Mouse (Mus musculus) neutrophil, adult 5-6 weeks (primary cell): ENCODE results near the gene Cd79b. TPM values are rescaled to one million over a fixed set of nuclear protein-coding genes. Genes with fewer than 3 reads are reported as not detected.
"Not testable (repeated sequence)": the region's sequence is repeated elsewhere in the genome, so short reads cannot be mapped to it uniquely, and the experiment has no call there.

Experiments used
- ATAC-seq: fragments of 151-379, 151-347 bp; 2 replicates; pipeline ENCODE4 v1.8.0; 2017; ENCODE audit warnings: mild to moderate bottlenecking, moderate TSS enrichment; ENCODE audit not compliant: insufficient number of reproducible peaks, poor library complexity, low FRiP score, severe bottlenecking; ENCODE audit errors: extremely low read depth
- total RNA-seq: library from RNA; stranded (forward); fragments of 200-1000 nt; gene quantifications from 2 replicates; pipeline ENCODE4 v1.2.3, GENCODE M21; 2017

Gene Cd79b
- total RNA-seq = 904 and 938 TPM in 2 replicates

- peak; percentile 64 for ATAC-seq
Measured at GRCm38 (mm10) chr11:106314333-106314812, at the start of gene Cd79b. TSS of gene Cd79b (minus strand) at chr11:106314762.

GRCm38 (mm10) chr11:106359350-106359749 is 44.8 kb upstream of the Cd79b start:
- peak; percentile 26; the same call in 1 of the 2 replicates for ATAC-seq

DNA sequence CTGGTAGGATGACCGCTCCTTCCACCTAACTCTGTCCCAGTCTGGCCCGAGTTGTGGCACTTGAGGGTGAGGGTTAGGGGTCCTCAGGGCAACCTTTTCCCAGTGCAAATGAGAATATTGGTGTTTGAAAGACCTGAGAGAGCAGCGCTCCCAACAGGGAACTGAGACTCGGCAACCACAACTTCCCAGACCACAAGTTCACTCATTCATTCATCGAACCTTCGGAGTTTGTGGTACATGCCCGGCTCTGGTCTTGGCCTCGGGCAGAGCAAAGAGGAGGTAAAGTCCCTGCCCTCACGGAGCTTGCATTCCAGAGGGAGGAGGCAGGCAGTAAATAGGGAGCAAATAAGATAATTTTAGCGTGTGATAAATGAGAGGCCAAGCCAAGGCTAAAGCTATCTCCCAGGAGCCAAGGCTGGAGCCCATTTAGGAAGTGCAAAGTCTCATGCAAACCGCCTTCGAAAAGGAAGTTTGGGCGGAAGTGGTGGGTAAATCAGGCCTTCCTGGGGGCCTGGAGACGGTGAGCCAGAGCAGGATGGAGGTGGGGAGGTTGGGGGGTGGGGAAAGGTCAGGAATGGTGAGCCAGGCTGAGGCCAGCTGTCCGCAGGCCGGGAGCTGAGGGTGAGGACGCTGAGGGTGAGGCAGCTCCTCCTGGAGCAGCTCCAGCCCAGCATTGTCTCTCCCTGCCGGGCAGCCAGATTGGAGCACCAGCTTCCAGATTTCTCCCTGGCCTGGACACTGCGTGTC is 41.0 kb upstream of the Cd79b start:
- no peak for ATAC-seq

- ATAC-seq = no peak
Measured at GRCm38 (mm10) chr11:106354181-106354580, 39.6 kb upstream of the Cd79b start.

- no peak for ATAC-seq
Measured at GRCm38 (mm10) chr11:106353188-106353587, 38.6 kb upstream of the Cd79b start, which contains the start of gene Scn4a. TSS of gene Scn4a (minus strand) at chr11:106353288.

DNA sequence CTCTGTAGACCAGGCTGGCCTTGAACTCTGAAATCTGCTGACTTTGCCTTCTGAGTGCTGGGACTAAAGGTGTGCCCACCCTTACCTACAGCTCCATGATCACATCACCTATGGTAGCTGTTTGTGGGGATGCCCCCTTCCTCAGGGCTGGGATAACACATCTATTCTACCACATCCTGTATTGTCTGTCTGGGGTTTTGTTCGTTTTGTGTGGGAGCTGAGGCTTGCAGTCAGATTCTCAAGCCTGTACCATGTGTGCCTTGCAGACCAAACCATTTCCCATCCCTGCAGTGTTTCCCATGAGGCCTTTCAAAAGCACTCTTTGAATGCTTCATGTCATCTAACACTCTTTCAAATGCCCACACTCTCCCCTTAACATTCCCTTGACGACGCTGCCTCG is 37.4 kb upstream of the Cd79b start:
- no peak for ATAC-seq

- ATAC-seq = no peak
Measured at GRCm38 (mm10) chr11:106351253-106351652, 36.7 kb upstream of the Cd79b start.

DNA sequence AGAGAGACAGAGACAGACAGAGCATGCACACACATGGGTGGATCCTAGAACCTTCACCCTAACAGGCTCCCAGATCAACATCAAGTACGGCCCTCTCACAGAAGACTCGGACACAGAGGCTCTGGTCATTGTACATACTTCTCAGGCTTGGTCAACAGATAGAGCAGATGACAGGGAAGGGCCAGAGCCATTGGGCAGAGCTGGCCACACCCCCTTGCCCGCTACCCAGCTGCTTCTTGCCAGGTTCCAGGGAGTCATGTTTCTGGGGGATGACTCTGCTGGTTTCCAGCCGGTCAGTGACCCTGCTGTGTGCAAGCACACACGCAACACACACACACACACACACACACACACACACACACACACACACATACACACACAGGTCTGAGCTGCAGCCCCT is 36.3 kb upstream of the Cd79b start:
- no peak for ATAC-seq

DNA sequence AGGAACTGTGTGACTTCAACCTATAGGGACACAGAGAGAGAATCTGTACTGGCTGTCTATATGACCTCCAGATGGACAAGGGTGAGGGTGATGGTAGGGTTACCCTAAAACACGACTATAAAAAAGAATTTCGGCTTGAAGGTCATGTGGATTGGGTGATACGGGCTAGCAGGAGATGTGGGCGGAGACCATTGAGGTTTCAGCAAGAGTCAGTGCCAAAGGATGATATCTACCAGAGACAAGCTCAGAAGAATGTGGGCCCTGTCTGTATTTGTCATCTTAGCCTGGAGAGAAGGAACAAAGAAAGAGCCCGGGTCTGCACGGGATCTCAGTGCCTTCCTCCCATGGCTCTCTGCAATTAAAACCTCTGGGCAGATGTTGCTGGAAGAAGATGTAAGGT is 35.2 kb upstream of the Cd79b start:
- ATAC-seq = no peak

- no peak for ATAC-seq
Measured at GRCm38 (mm10) chr11:106344910-106345309, 30.3 kb upstream of the Cd79b start.

DNA sequence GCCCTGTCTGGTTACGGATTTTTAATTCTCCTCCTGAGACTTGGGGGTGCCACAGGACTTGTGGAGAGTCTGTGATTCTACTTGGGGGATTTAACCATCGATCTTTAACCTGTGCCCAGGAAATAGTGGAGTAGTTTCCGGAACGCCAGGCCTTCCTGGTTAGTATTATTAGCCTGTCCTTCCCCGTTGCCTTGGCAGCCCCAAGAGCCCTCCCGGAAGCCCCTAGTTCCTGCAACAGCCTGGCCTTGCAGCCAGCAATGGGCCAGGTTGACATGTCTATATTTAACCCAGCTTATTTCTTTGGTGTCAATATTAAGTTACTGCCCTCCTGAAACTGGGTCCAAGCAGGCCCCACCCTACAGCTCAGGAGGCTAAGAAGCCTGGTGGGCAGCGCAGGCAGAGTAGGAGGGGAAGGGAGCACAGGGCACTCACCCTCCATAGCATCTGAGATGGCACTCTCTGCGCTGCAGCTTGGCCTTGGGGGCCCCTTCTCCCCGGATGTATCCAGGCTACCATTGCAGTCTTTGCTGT is 26.5 kb upstream of the Cd79b start:
- ATAC-seq = no peak

DNA sequence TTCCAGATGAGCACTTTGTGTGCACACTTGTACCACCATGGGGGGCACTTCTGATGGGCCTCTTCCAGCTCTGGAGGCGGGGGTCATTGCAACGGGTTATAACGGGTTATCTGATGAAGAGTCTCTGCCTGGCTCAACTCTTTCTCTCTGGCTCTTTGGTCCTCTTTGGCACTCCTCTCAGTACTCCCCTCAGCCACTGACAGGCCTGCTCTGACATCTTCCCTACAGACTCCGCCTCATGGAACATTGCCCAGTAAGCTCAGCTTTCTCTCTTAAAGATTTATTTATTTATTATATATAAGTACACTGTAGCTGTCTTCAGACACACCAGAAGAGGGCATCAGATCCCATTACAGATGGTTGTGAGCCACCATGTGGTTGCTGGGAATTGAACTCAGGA is 24.8 kb upstream of the Cd79b start:
- ATAC-seq = not testable (repeated sequence)

GRCm38 (mm10) chr11:106338870-106339269 is 24.3 kb upstream of the Cd79b start:
- no peak for ATAC-seq

GRCm38 (mm10) chr11:106338029-106338428 is 23.5 kb upstream of the Cd79b start:
- no peak for ATAC-seq

DNA sequence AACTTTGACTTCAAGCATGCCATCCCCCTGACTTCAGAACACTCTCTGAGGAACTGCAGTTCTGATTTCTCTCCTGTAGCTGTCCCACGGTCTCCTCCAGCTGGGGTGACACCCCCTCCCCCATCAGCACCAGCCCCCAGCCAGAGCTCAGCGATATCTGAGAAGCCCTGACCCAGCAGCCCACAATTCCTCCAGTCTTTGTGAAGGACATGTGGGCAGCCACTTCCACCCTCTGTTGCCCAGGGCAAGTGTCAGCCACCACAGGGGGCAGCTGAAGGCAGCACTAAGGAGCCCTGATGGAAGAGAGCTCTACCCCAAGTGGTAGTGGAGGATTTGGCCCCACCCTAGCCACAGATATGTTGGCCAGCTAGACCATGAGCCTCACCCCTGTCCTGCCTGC is 19.5 kb upstream of the Cd79b start:
- no peak; the same call in 1 of the 2 replicates for ATAC-seq

GRCm38 (mm10) chr11:106332458-106332857 is 17.9 kb upstream of the Cd79b start:
- ATAC-seq = no peak

DNA sequence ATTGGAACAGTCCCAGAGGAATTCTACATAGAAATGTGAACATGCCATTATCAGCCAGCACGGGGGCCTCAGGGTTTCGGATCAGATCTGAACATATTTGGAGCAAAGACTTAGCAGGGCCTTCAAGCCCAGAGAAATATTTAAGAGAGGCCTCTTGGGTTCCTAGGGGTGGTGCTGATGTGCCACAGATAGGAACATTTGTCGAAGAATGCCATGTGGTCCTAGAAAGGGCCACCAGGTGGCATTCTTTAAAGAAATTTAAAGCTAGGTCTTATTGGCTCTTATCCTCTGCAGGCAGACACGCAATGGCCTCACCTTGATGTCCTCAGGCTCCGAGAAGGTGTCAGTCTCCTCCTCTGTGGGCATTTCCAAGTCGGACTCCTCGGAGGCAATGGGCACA is 15.1 kb upstream of the Cd79b start:
- ATAC-seq = peak; percentile 40; the same call in 1 of the 2 replicates

- no peak for ATAC-seq
Measured at GRCm38 (mm10) chr11:106329128-106329527, 14.6 kb upstream of the Cd79b start.

DNA sequence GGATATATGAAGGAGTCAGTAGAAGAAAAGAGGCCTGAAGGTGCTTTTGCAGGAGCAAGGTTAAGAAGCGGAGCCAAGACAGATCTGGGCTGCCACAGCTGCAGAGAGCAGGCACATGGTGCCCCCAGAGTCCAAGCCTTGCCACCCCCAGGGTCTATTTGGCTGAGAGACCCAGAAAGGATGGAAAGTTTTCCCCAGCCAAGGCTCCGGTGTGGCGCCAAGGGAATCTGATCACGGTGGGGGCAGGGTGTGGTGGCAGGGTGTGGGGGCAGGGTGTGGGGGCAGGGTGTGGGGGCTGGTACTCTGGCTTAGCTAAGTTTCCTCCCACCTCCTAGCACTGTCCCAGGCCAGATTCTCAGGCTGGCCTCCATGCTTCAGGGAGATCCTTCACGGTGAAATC is 14.0 kb upstream of the Cd79b start:
- ATAC-seq = no peak

DNA sequence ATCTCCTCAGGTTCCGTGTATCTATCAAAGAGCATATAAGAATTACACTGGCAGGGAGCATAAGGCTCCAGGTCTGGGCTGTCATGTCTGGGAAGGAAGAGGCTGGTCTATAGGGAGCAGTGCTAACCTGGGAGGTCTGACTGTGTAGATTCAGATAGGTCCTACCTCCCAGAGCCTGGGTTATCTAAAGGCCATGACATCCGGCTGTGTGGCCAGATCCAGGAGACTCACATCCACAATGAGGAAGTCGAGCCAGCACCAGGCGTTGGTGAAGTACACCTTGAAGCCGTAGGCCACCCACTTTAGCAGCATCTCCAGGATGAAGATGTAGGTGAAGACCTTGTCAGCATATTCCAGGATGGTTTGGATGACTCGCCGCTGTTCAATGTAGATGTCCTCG is 11.9 kb upstream of the Cd79b start:
- no peak for ATAC-seq
